Mouse (Mus musculus): ENCODE measurements around the gene Fpgs. TPM values are rescaled to one million over a fixed set of nuclear protein-coding genes. Genes with fewer than 3 reads are reported as not detected.

The Fpgs gene
- total RNA-seq, 4 experiments from 2014 or later = 6.8 to 11.9 (median 9.1) TPM

- DNase-seq (ENCODE audit: low spot score in 2 of 2) = no peak
Observed at GRCm38 (mm10) chr2:32671907-32672595, 31.9 kb downstream of the Fpgs start.

- no peak for DNase-seq (ENCODE audit: low spot score in 2 of 2)
Observed at GRCm38 (mm10) chr2:32671147-32671546, 32.8 kb downstream of the Fpgs start.

GRCm38 (mm10) chr2:32669876-32670275 lies 34.1 kb downstream of the Fpgs start:
- DNase-seq (ENCODE audit: low spot score in 2 of 2) = no peak

GRCm38 (mm10) chr2:32668176-32668575 lies 35.8 kb downstream of the Fpgs start:
- no peak for DNase-seq (ENCODE audit: low spot score in 2 of 2)

- no peak for DNase-seq (ENCODE audit: low spot score in 2 of 2)
Observed at GRCm38 (mm10) chr2:32667775-32668174, 36.2 kb downstream of the Fpgs start.

GRCm38 (mm10) chr2:32665853-32666252 lies 38.1 kb downstream of the Fpgs start:
- DNase-seq (ENCODE audit: low spot score in 2 of 2) = no peak

GRCm38 (mm10) chr2:32665345-32665744 lies 38.6 kb downstream of the Fpgs start:
- DNase-seq (ENCODE audit: low spot score in 2 of 2) = no peak

- DNase-seq (ENCODE audit: low spot score in 2 of 2) = no peak
Observed at GRCm38 (mm10) chr2:32662291-32662690, 41.7 kb downstream of the Fpgs start.

GRCm38 (mm10) chr2:32661509-32662107 lies 42.3 kb downstream of the Fpgs start:
- no peak for DNase-seq (ENCODE audit: low spot score in 2 of 2)

GRCm38 (mm10) chr2:32658873-32659272 lies 45.1 kb downstream of the Fpgs start:
- DNase-seq (ENCODE audit: low spot score in 2 of 2) = no peak

GRCm38 (mm10) chr2:32655826-32656225 lies 48.1 kb downstream of the Fpgs start:
- DNase-seq (ENCODE audit: low spot score in 2 of 2) = no peak

GRCm38 (mm10) chr2:32655394-32655744 lies 48.6 kb downstream of the Fpgs start:
- no peak for DNase-seq (ENCODE audit: low spot score in 2 of 2)

- no peak for DNase-seq (ENCODE audit: low spot score in 2 of 2)
Observed at GRCm38 (mm10) chr2:32654743-32655393, 49.1 kb downstream of the Fpgs start.

GRCm38 (mm10) chr2:32653764-32654163 lies 50.2 kb downstream of the Fpgs start:
- no peak for DNase-seq (ENCODE audit: low spot score in 2 of 2)

GRCm38 (mm10) chr2:32647366-32647765 lies 56.6 kb downstream of the Fpgs start:
- DNase-seq (ENCODE audit: low spot score in 2 of 2) = no peak

GRCm38 (mm10) chr2:32646379-32647056 lies 57.4 kb downstream of the Fpgs start, which contains the start of gene Eng:
Gene Eng (plus strand): TSS chr2:32646595.
- no peak for DNase-seq (ENCODE audit: low spot score in 2 of 2)

GRCm38 (mm10) chr2:32645647-32646046 lies 58.3 kb downstream of the Fpgs start:
- no peak for DNase-seq (ENCODE audit: low spot score in 2 of 2)

GRCm38 (mm10) chr2:32644799-32645475 lies 59.0 kb downstream of the Fpgs start:
- no peak for DNase-seq (ENCODE audit: low spot score in 2 of 2)

GRCm38 (mm10) chr2:32644083-32644482 lies 59.9 kb downstream of the Fpgs start:
- no peak for DNase-seq (ENCODE audit: low spot score in 2 of 2)

- DNase-seq (ENCODE audit: low spot score in 2 of 2) = no peak
Observed at GRCm38 (mm10) chr2:32642813-32643212, 61.1 kb downstream of the Fpgs start.

- no peak for DNase-seq (ENCODE audit: low spot score in 2 of 2)
Observed at GRCm38 (mm10) chr2:32641810-32642209, 62.1 kb downstream of the Fpgs start.

Data from left cerebral cortex, adult 8-10 months (tissue).